Comparison of ENCODE assay signal across 10 mouse cellular contexts in genomic region chr9:47935299-47935698, GRCm38 (mm10).
DNase-seq lines count a peak whose midpoint lies in the region; ATAC-seq and TF ChIP-seq lines count a peak whose summit lies in the region.
"Had no signal": no experiment of that assay in that cellular context is flagged by ENCODE, and none has a peak within 500 bp of the region (broad histone marks: within the 10 kb centered on the region; RNA-seq: fewer than 3 reads in every experiment).

No protein-coding gene starts in this region.

- H3K9ac ChIP-seq in liver, adult 2 months (ENCODE audit: low read depth, low read length), result no peak overlapping the region
- H3K9ac ChIP-seq: hindbrain, embryonic 12.5 days; lung, embryonic 15.5 days had no signal

- no peaks in the 10 kb centered on the region for H3K36me3 ChIP-seq in liver, adult 2 months (ENCODE audit: control insufficient read depth, insufficient read depth, low read length)
- H3K36me3 ChIP-seq: hindbrain, embryonic 12.5 days; lung, embryonic 15.5 days had no signal

- no peaks in the 10 kb centered on the region for H3K4me1 ChIP-seq in liver, adult 2 months (ENCODE audit: control insufficient read depth, insufficient read depth, low read length)
- H3K4me1 ChIP-seq: lung, embryonic 15.5 days had no signal

- no peaks in the 10 kb centered on the region for H3K79me2 ChIP-seq in liver, adult 2 months (ENCODE audit: control insufficient read depth, insufficient read depth, low read length)

- TF ChIP-seq POLR2A in liver, adult 2 months (IDR thresholded peaks at IDR 0.05; ENCODE audit: extremely low read depth, insufficient read depth, low read length), result no peak

- TF ChIP-seq CTCF in liver, adult 2 months (IDR thresholded peaks at IDR 0.05; ENCODE audit: low read depth, low read length), result peak; percentile 53; the same call in 1 of the 2 replicates

- ATAC-seq in megakaryocyte progenitor cell, adult 5-6 weeks (replicated peaks; ENCODE audit: poor library complexity), result peak; percentile 43; the same call in 1 of the 2 replicates

- no peak overlapping the region for H3K27ac ChIP-seq in liver, adult 2 months (replicated peaks; ENCODE audit: insufficient read depth, low read depth, low read length)
- H3K27ac ChIP-seq: lung, embryonic 15.5 days had no signal

- H3K4me3 ChIP-seq in liver, adult 2 months (ENCODE audit: insufficient read depth, low read depth, low read length), result no peak overlapping the region
- H3K4me3 ChIP-seq: hindbrain, embryonic 12.5 days; lung, embryonic 15.5 days had no signal

- peak; percentile 13 to 34 for DNase-seq in cerebellum, postnatal 14 days
- DNase-seq in cerebellum, adult 9-11 months, result no peak
- peak; percentile 5 for DNase-seq in liver, adult 2 months (ENCODE audit: extremely low read depth, low read depth, low spot score)
- DNase-seq in liver (no peak), R1 (ENCODE audit: low read depth, low spot score) (peak; percentile 71)
- DNase-seq in right cerebral cortex, postnatal 25 days, result no peak
- DNase-seq in ovary, adult 18-20 months (ENCODE audit: low spot score), result no peak

- 85% methylated on average over 2 of the region's 2 CpGs for WGBS in liver, adult 2 months

- no peaks in the 10 kb centered on the region for H3K27me3 ChIP-seq in liver, adult 2 months (ENCODE audit: control insufficient read depth, insufficient read depth, low read length)
- H3K27me3 ChIP-seq: hindbrain, embryonic 12.5 days; lung, embryonic 15.5 days had no signal

Comparison
In these comparisons a context has a peak if more than half of its experiments do, and no peak if none do; other contexts are left out.
1. DNase-seq: peak in cerebellum, postnatal 14 days (2 of 2), liver, adult 2 months (single experiment) and R1 (single experiment); none in cerebellum, adult 9-11 months (single experiment), liver (single experiment), right cerebral cortex, postnatal 25 days (single experiment) and ovary, adult 18-20 months (single experiment).